Mouse (Mus musculus) megakaryocyte-erythroid progenitor cell, adult 5-6 weeks (primary cell): ENCODE results near the gene Ube2e3. TPM values are rescaled to one million over a fixed set of nuclear protein-coding genes. Genes with fewer than 3 reads are reported as not detected.

Experiments
- ATAC-seq: replicated peaks from 2 replicates; pipeline ENCODE4 v1.8.0; 2016; ENCODE audit warnings: mild to moderate bottlenecking, inconsistent platforms; ENCODE audit not compliant: severe bottlenecking, poor library complexity, low FRiP score, low TSS enrichment
- total RNA-seq, 2 experiments: library from RNA; stranded (forward) in 1 of 2; stranded (reverse) in 1 of 2; fragments of 200-1000, 215-1000 nt in 1 of 2; fragments of >200 nt in 1 of 2; fragmentation: Nextera tagmentation in 1 of 2; gene quantifications; 2 replicates each; pipeline ENCODE4 v1.2.3; 2014 to 2017

Ube2e3 gene
- total RNA-seq, 2 experiments from 2014 or later = 66.6 to 68.2 TPM

GRCm38 (mm10) chr2:78876002-78876401 lies 8.1 kb downstream of the Ube2e3 start:
- ATAC-seq = no peak

DNA sequence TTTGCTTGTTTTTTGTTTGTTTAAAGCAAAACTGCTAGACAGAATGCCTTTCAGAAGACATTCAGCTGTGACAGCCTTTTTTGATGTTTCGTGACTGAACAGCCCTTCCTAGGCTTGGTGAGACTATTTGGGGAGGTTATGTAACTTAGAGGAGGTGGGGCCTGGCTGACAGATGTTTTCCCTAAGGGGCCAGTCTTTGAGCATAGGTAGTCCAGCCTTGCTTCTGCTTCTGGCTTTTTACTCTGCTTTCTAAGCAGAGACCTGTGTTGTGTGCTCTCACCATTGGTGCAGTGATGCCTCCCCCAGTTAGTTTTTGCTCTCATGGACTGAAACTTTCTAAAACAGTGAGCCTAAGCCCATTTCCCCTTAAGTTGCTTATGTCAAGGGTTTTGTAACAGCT lies 14.1 kb downstream of the Ube2e3 start:
- ATAC-seq = no peak

DNA sequence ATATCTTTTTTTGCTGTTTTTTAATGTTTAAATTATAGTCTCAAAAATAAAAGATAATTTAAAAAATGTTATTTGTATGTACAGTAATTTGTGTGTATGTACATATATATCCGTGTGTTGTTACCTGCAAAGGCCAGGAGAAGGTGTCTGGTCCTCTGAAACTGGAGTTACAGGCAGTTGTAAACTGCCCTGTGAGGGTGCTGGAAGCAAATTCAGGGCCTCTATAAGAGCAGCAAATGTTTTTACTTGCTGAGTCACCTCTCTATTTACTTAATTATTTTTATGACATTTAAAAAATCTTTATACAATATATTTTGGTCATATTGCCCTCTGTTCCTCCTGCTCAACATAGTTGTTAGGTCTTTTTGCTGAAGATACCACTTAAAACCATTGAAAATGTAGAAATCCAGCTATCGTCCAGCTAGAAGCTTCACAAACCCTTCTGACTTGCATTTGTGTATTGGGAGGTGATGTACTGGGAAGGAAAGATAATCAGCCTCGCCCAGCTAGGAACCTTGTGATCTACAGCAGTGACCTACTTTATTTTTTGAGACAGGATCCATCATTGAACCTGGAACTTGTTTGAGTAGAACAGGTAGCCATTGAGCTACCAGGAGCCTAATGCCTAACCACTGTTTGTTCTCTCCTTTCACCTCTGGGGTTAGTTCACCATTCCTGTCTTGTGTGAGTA lies 15.0 kb downstream of the Ube2e3 start:
- peak; percentile 83 for ATAC-seq

DNA sequence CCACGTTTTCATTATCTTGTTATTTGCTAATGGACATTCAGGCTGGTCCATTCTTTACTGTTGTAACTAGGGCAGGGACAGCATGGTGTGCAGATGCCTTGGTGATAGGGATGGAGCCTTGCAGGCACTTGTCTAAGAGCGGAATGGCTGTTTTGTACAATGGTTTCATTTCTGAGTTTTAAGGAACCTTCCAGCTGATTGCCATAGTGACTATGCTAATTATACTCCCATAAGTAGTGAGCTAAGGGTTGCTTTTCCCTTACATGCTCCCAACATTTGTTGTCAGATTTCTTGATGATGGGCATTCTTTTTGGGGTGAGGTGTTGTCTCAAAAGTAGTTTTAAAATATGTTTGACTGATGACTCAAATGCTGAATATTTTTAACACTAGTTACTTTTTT lies 18.5 kb downstream of the Ube2e3 start:
- no peak for ATAC-seq

DNA sequence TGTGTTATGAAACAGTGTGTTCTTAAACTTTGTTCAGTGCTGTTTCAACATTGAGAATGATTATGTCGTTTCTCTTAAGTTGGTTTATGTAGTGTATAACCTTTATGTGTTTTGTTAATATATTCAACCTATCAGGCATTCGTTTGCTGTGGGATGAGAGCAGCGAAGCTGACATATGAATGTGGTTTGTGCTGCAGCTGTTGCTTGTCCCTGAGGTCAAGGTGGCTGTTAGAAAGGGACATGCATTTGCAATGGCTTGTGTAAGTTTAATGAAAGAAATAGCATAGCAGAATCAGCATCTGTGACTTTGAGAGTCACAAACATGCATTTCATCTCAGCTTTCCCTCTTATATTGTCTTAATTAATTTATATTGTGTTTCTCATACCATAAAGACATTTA lies 20.3 kb downstream of the Ube2e3 start:
- ATAC-seq = no peak

- ATAC-seq = 0 out of 2 replicates have a peak, but pooled peaks have one; percentile 30
Observed at GRCm38 (mm10) chr2:78895216-78895615, 27.3 kb downstream of the Ube2e3 start.

GRCm38 (mm10) chr2:78905916-78906315 lies 38.0 kb downstream of the Ube2e3 start:
- no peak; the same call in 1 of the 2 replicates for ATAC-seq

DNA sequence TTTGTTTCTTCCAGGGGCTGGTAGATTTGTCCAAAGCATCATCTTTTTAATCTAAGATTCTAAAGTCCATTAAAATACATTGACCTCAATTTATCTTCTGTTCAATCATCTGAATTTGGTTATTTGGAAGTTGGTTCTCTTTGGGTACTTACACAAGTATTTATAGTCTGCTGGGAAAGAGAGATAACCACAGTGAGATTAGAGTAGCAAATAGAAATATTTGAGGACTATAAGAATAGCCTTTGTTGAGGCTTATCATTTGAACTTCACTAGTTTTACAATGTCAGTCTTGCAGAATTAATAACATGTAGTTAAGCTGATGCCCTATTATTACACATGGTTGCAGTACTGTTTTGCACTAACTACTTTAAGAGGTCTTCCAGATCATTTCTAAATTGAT lies 43.6 kb downstream of the Ube2e3 start:
- ATAC-seq = no peak; the same call in 1 of the 2 replicates

DNA sequence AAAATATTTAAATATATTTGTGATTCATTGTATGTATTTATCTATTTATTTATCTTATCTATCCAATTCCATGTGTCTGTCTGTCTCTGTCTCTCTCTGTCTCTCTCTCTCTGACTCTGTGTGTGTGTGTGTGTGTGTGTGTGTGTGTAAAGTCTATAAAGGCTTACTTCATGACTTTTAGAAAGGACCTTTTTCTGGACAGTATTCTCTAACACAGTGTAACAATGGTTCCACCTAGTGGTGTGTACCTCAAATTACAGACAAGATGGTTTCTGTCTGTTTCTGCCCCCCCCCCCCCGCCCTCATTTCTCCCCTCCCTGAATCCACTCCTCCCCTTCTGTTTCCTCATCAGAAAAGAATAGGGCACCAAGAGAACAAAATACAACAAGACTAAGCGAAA lies 46.9 kb downstream of the Ube2e3 start:
- ATAC-seq = peak; percentile 64

DNA sequence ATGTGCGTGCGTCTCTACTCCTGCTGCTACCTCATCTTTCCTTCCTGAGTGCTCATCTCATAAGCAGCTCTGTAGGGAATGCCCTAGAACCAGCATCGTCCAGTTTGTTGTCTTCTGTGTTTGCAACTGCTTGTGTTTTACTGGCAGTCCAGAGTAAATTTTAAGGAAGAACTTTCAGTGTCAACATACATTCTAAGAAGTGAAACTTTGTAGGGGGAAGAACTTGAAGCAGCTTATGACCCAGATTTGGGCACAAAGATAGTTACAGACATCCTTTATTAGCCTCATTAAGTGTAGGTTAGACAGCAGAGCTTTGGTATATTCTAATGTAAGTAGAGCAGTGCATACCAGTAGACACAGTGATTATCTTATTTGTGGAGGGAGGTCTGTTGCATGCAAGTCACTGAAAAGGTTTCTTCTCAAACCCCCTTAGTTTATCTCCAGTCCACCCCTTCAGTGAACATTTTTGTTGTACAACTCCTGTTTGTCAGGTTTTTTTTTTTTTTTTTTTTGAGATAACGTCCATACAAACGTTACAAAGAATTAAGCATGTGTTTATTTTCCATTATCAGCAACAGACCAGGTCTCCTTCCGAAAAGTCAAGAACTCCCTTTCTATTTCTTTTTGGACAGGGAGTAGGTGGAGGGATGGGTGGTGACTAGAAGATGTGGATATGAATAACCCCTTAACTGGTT lies 55.2 kb downstream of the Ube2e3 start:
- peak; percentile 79 for ATAC-seq

- no peak for ATAC-seq
Observed at GRCm38 (mm10) chr2:78925807-78926206, 57.9 kb downstream of the Ube2e3 start.

GRCm38 (mm10) chr2:78927625-78928024 lies 59.7 kb downstream of the Ube2e3 start:
- ATAC-seq = no peak

DNA sequence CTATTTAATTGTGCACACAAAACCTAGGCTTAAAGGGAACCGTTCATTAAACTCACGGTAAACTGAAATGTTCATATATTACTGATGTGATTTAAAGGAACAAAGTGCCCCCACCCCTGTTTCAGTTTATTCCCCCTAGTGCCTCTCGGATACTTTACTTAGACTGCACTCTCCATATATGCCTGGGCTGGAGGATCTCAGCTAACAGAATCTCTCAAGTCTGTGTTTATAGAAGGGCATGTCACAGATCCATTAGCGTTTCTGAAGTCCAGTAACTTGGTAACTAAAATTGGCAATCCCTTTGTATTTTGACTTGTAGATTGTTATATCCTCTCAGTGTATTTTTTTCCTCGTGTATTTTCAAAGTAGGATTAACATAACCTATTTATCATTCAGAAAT lies 60.2 kb downstream of the Ube2e3 start:
- no peak for ATAC-seq

GRCm38 (mm10) chr2:78931358-78931757 lies 63.4 kb downstream of the Ube2e3 start:
- peak; percentile 86 for ATAC-seq

- ATAC-seq = no peak
Observed at GRCm38 (mm10) chr2:78959451-78959850, 91.5 kb downstream of the Ube2e3 start.

GRCm38 (mm10) chr2:78960288-78960687 lies 92.4 kb downstream of the Ube2e3 start:
- ATAC-seq = no peak

DNA sequence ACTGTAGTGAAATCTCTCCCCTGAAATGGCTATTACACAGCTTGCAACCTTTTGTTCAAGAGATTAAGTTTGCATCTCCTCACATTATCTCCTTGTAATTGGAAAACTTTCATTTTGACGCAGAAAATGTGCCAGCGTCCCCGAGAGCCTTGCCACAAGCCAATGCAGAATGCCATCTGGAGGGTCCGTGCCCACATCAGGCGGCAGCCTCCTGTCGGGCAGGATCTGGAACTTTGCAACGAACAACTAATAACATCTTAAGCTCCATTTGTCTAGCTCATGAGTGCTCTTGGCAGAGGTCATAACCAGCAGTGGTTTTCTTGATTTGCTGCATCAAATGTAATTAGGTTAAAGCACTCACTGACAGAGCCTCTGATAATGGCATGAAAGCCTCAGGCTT lies 93.1 kb downstream of the Ube2e3 start:
- no peak for ATAC-seq

GRCm38 (mm10) chr2:78961580-78961979 lies 93.7 kb downstream of the Ube2e3 start:
- ATAC-seq = peak; percentile 78

DNA sequence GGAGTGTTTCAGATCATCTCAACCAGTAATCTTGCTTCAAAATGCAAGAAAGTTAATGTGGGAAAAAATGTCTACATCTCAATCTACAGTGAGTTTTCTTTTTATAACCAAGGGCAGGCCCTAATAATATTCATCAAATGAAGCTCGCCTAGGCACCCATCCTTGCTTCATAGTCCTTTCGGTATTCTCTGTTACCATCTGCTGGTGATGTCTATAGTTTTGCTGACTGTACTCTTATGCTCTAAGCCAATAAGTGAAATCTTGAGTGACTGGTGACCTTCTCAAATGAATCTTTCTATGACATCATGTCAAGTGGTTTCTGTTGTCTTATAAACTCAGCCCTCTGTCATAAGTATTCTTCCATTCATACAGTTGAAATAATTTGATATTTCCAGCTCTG lies 97.1 kb downstream of the Ube2e3 start:
- no peak for ATAC-seq

DNA sequence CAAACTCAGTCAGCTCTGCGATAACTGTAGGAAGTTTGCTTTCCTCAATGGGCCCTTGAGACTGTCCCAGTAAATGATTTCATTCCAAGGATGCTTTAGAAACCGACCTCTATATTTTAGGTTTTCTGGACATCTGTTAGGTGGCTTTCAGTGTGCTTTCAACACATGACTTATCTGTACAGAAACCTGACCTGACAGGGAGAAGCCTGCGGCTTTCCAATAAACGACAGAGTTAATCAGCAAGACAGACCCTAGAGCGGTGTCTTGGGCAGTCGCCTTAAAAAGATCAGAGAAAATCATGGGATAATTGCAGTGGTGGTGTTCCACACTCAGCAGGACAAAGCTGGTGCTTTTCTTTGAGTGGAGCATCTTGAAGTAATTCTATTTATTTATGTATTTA lies 97.5 kb downstream of the Ube2e3 start:
- no peak for ATAC-seq

DNA sequence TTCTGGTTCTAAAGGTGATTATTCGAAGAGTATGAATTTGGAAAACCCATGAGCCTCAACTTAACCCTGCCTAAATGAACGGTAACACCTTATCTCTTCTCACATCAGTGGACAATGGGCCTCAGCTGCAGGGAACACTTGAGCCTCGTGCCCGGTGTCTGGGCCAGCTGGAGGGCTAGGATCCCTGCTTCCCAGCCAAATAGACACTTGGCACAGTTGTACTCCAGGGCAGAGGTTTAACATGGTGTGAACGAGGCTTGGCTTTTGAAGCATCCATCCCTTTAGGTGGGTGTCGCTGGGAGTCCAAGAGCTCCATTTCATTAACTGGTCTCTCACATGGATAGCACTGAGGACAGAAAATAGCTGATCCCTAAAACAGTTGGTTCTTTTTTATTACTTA lies 102.2 kb downstream of the Ube2e3 start:
- ATAC-seq = no peak
